Mouse (Mus musculus) hindlimb bud, embryonic 11.5 days (tissue): ENCODE measurements around the gene Btbd1.

Experiments
- DNase-seq: peaks from one replicate; pipeline ENCODE4 v3.0.0-alpha.2; 2012; ENCODE audit warnings: low read depth, low spot score; ENCODE audit errors: extremely low spot score

Btbd1 gene

GRCm38 (mm10) chr7:81829379-81829894 is at the start of gene Btbd1:
Btbd1 (minus strand) TSS chr7:81829431.
- no peak for DNase-seq

GRCm38 (mm10) chr7:81875372-81875771 is 46.1 kb upstream of the Btbd1 start:
- no peak for DNase-seq

GRCm38 (mm10) chr7:81874636-81875035 is 45.4 kb upstream of the Btbd1 start:
- no peak for DNase-seq

GRCm38 (mm10) chr7:81873807-81874206 is 44.6 kb upstream of the Btbd1 start:
- DNase-seq = no peak

GRCm38 (mm10) chr7:81872493-81873013 is 43.3 kb upstream of the Btbd1 start:
- DNase-seq = no peak

- DNase-seq = no peak
Measured at GRCm38 (mm10) chr7:81868158-81868557, 38.9 kb upstream of the Btbd1 start.

GRCm38 (mm10) chr7:81867231-81867930 is 38.1 kb upstream of the Btbd1 start:
- no peak for DNase-seq

GRCm38 (mm10) chr7:81865937-81866336 is 36.7 kb upstream of the Btbd1 start:
- DNase-seq = no peak

- DNase-seq = no peak
Measured at GRCm38 (mm10) chr7:81864552-81864951, 35.3 kb upstream of the Btbd1 start.

GRCm38 (mm10) chr7:81862587-81863583 is 33.7 kb upstream of the Btbd1 start:
- DNase-seq = no peak

- no peak for DNase-seq
Measured at GRCm38 (mm10) chr7:81861921-81862320, 32.7 kb upstream of the Btbd1 start.

GRCm38 (mm10) chr7:81861461-81861860 is 32.2 kb upstream of the Btbd1 start:
- no peak for DNase-seq

- no peak for DNase-seq
Measured at GRCm38 (mm10) chr7:81860996-81861395, 31.8 kb upstream of the Btbd1 start.

GRCm38 (mm10) chr7:81860071-81860470 is 30.8 kb upstream of the Btbd1 start:
- DNase-seq = no peak

GRCm38 (mm10) chr7:81858968-81859721 is 29.9 kb upstream of the Btbd1 start, which contains the start of gene Tm6sf1:
Tm6sf1 (plus strand) TSS chr7:81859001.
- DNase-seq = no peak

GRCm38 (mm10) chr7:81858236-81858635 is 29.0 kb upstream of the Btbd1 start:
- DNase-seq = no peak

GRCm38 (mm10) chr7:81856221-81856620 is 27.0 kb upstream of the Btbd1 start:
- no peak for DNase-seq

GRCm38 (mm10) chr7:81855694-81856093 is 26.5 kb upstream of the Btbd1 start, which contains the start of gene Gm10160:
Gm10160 (minus strand) TSS chr7:81855794.
- no peak for DNase-seq

- no peak for DNase-seq
Measured at GRCm38 (mm10) chr7:81854568-81855307, 25.5 kb upstream of the Btbd1 start.

- DNase-seq = no peak
Measured at GRCm38 (mm10) chr7:81851706-81852105, 22.5 kb upstream of the Btbd1 start.
